Mouse (Mus musculus) embryonic facial prominence, embryonic 13.5 days (tissue): ENCODE results near the gene Mapk8. TPM values are rescaled to one million over a fixed set of nuclear protein-coding genes. Genes with fewer than 3 reads are reported as not detected.

Experiments
- polyA plus RNA-seq: library from polyadenylated mRNA; unstranded; fragments of >200 nt; fragmentation: Nextera tagmentation; extraction: Ambion mirVana; gene quantifications from 2 replicates; pipeline ENCODE4 v1.2.1, GENCODE M21; 2015

Gene Mapk8
- polyA plus RNA-seq, 1 experiment from 2014 or later = 24.2 TPM

Other genes with a start within 250 kb of the Mapk8 start
- gene Arhgap22, start 233.1 kb downstream of the Mapk8 start, polyA plus RNA-seq = 4.1 and 8.3 TPM in 2 replicates
- gene Frmpd2, start 24.5 kb upstream of the Mapk8 start, polyA plus RNA-seq = 0.18 TPM in 1 of 2 replicates, not detected in the other
- gene Ptpn20, start 142.0 kb upstream of the Mapk8 start, polyA plus RNA-seq = 0.14 TPM in 1 of 2 replicates, not detected in the other